Mouse (Mus musculus): Measurements from ENCODE around the gene Efcab6. TPM values are rescaled to one million over a fixed set of nuclear protein-coding genes. Genes with fewer than 3 reads are reported as not detected.

Efcab6 gene
- polyA plus RNA-seq, 1 experiment from 2014 or later = not detected

- no peak overlapping the region for H3K9ac ChIP-seq (ENCODE audit: low read depth, low read length)
These were observed 139.8 kb downstream of the Efcab6 start for GRCm38 (mm10) chr15:83925338-83925737.

GRCm38 (mm10) chr15:83924656-83925055 lies 140.5 kb downstream of the Efcab6 start:
- 22% methylated on average over 4 of the region's 4 CpGs for WGBS
- Histone ChIP-seq H3K4me2 (replicated peaks; ENCODE audit: low read depth) (no peak overlapping the region), H3K27me3 (replicated peaks; ENCODE audit: control insufficient read depth, insufficient read depth, low read length) (no peaks in the 10 kb centered on the region), H3K27ac (ENCODE audit: low read depth, low read length) (no peak overlapping the region), H3K36me3 (ENCODE audit: control insufficient read depth, insufficient read depth) (no peaks in the 10 kb centered on the region), H3K4me1 (replicated peaks; ENCODE audit: control insufficient read depth, insufficient read depth, low read length) (no peaks in the 10 kb centered on the region), H3K9me3 (ENCODE audit: control insufficient read depth) (no peaks in the 10 kb centered on the region), H3K4me3 (ENCODE audit: low read depth, low read length) (no peak overlapping the region), H3K9ac (ENCODE audit: low read depth, low read length) (no peak overlapping the region)
- no peak for TF ChIP-seq CTCF (IDR thresholded peaks at IDR 0.05; ENCODE audit: low read depth)
- ATAC-seq = no peak

More at GRCm38 (mm10) chr15:83925338-83925737, 139.8 kb downstream of the Efcab6 start:
- no peak overlapping the region for H3K4me3 ChIP-seq (ENCODE audit: low read depth, low read length)
- H3K9me3 ChIP-seq (ENCODE audit: control insufficient read depth) = no peaks in the 10 kb centered on the region
- H3K27me3 ChIP-seq (replicated peaks; ENCODE audit: control insufficient read depth, insufficient read depth, low read length) = no peaks in the 10 kb centered on the region
- 56% methylated on average over 3 of the region's 3 CpGs for WGBS
- H3K4me2 ChIP-seq (replicated peaks; ENCODE audit: low read depth) = no peak overlapping the region
- H3K4me1 ChIP-seq (replicated peaks; ENCODE audit: control insufficient read depth, insufficient read depth, low read length) = no peaks in the 10 kb centered on the region
- no peak overlapping the region for H3K27ac ChIP-seq (ENCODE audit: low read depth, low read length)
- H3K36me3 ChIP-seq (ENCODE audit: control insufficient read depth, insufficient read depth) = no peaks in the 10 kb centered on the region
- TF ChIP-seq CTCF (IDR thresholded peaks at IDR 0.05; ENCODE audit: low read depth) = no peak
- no peak for ATAC-seq

GRCm38 (mm10) chr15:83915376-83915775 lies 149.8 kb downstream of the Efcab6 start:
- no peak for TF ChIP-seq CTCF (IDR thresholded peaks at IDR 0.05; ENCODE audit: low read depth)

GRCm38 (mm10) chr15:83913028-83913714 lies 152.0 kb downstream of the Efcab6 start:
- no peak overlapping the region for H3K9ac ChIP-seq (ENCODE audit: low read depth, low read length)
- H3K9me3 ChIP-seq (ENCODE audit: control insufficient read depth) = no peaks in the 10 kb centered on the region
- no peaks in the 10 kb centered on the region for H3K27me3 ChIP-seq (replicated peaks; ENCODE audit: control insufficient read depth, insufficient read depth, low read length)
- no peaks in the 10 kb centered on the region for H3K4me1 ChIP-seq (replicated peaks; ENCODE audit: control insufficient read depth, insufficient read depth, low read length)
- no peak overlapping the region for H3K4me2 ChIP-seq (replicated peaks; ENCODE audit: low read depth)
- H3K4me3 ChIP-seq (ENCODE audit: low read depth, low read length) = no peak overlapping the region
- H3K36me3 ChIP-seq (ENCODE audit: control insufficient read depth, insufficient read depth) = no peaks in the 10 kb centered on the region
- WGBS = 85% methylated on average over 14 of the region's 14 CpGs
- no peak for ATAC-seq
- H3K27ac ChIP-seq (ENCODE audit: low read depth, low read length) = no peak overlapping the region
- TF ChIP-seq CTCF (IDR thresholded peaks at IDR 0.05; ENCODE audit: low read depth) = no peak

More at GRCm38 (mm10) chr15:83915376-83915775, 149.8 kb downstream of the Efcab6 start:
- ATAC-seq = no peak
- H3K9me3 ChIP-seq (ENCODE audit: control insufficient read depth) = no peaks in the 10 kb centered on the region
- H3K36me3 ChIP-seq (ENCODE audit: control insufficient read depth, insufficient read depth) = no peaks in the 10 kb centered on the region
- no peak overlapping the region for H3K27ac ChIP-seq (ENCODE audit: low read depth, low read length)
- no peak overlapping the region for H3K4me2 ChIP-seq (replicated peaks; ENCODE audit: low read depth)
- no peak overlapping the region for H3K9ac ChIP-seq (ENCODE audit: low read depth, low read length)
- no peaks in the 10 kb centered on the region for H3K27me3 ChIP-seq (replicated peaks; ENCODE audit: control insufficient read depth, insufficient read depth, low read length)
- no peak overlapping the region for H3K4me3 ChIP-seq (ENCODE audit: low read depth, low read length)
- H3K4me1 ChIP-seq (replicated peaks; ENCODE audit: control insufficient read depth, insufficient read depth, low read length) = no peaks in the 10 kb centered on the region
- 84% methylated on average over 10 of the region's 10 CpGs for WGBS

- ATAC-seq = no peak
- H3K4me2 ChIP-seq (replicated peaks; ENCODE audit: low read depth) = no peak overlapping the region
- no peak overlapping the region for H3K27ac ChIP-seq (ENCODE audit: low read depth, low read length)
- no peak overlapping the region for H3K9ac ChIP-seq (ENCODE audit: low read depth, low read length)
- H3K4me3 ChIP-seq (ENCODE audit: low read depth, low read length) = no peak overlapping the region
- 84% methylated on average over 13 of the region's 13 CpGs for WGBS
- H3K36me3 ChIP-seq (ENCODE audit: control insufficient read depth, insufficient read depth) = no peaks in the 10 kb centered on the region
- no peaks in the 10 kb centered on the region for H3K27me3 ChIP-seq (replicated peaks; ENCODE audit: control insufficient read depth, insufficient read depth, low read length)
- H3K9me3 ChIP-seq (ENCODE audit: control insufficient read depth) = no peaks in the 10 kb centered on the region
- no peak for TF ChIP-seq CTCF (IDR thresholded peaks at IDR 0.05; ENCODE audit: low read depth)
- no peaks in the 10 kb centered on the region for H3K4me1 ChIP-seq (replicated peaks; ENCODE audit: control insufficient read depth, insufficient read depth, low read length)
These were observed 158.7 kb downstream of the Efcab6 start for GRCm38 (mm10) chr15:83906472-83906871.

GRCm38 (mm10) chr15:83897286-83897685 lies 167.9 kb downstream of the Efcab6 start:
- no peak for ATAC-seq
- no peaks in the 10 kb centered on the region for H3K36me3 ChIP-seq (ENCODE audit: control insufficient read depth, insufficient read depth)
- H3K27ac ChIP-seq (ENCODE audit: low read depth, low read length) = no peak overlapping the region
- H3K4me1 ChIP-seq (replicated peaks; ENCODE audit: control insufficient read depth, insufficient read depth, low read length) = no peaks in the 10 kb centered on the region
- no peak overlapping the region for H3K9ac ChIP-seq (ENCODE audit: low read depth, low read length)
- TF ChIP-seq CTCF (IDR thresholded peaks at IDR 0.05; ENCODE audit: low read depth) = no peak
- 59% methylated on average over 9 of the region's 9 CpGs for WGBS
- no peaks in the 10 kb centered on the region for H3K27me3 ChIP-seq (replicated peaks; ENCODE audit: control insufficient read depth, insufficient read depth, low read length)
- H3K4me2 ChIP-seq (replicated peaks; ENCODE audit: low read depth) = no peak overlapping the region
- no peaks in the 10 kb centered on the region for H3K9me3 ChIP-seq (ENCODE audit: control insufficient read depth)
- H3K4me3 ChIP-seq (ENCODE audit: low read depth, low read length) = no peak overlapping the region

Data from intestine, postnatal 0 days (tissue).